Mouse (Mus musculus) embryonic fibroblast, embryonic 13.5 days (primary cell): Measurements from ENCODE around the gene Lyg2. TPM values are rescaled to one million over a fixed set of nuclear protein-coding genes. Genes with fewer than 3 reads are reported as not detected.

ENCODE experiments used
- H3K27ac ChIP-seq: 2 replicates; pipeline ENCODE4 v1.5.1; 2012; ENCODE audit warnings: low read length, control low read depth, inconsistent platforms; ENCODE audit not compliant: insufficient read depth
- H3K4me1 ChIP-seq: 2 replicates; pipeline ENCODE4 v1.6.1; 2011; ENCODE audit warnings: low read length; ENCODE audit not compliant: control insufficient read depth, insufficient read depth
- H3K4me3 ChIP-seq: 2 replicates; pipeline ENCODE4 v1.5.1; 2011; ENCODE audit warnings: mild to moderate bottlenecking, control low read depth, low read length; ENCODE audit not compliant: insufficient read depth
- CTCF ChIP-seq: IDR thresholded peaks from 2 replicates; pipeline ENCODE4 v1.5.1; 2011; ENCODE audit warnings: mild to moderate bottlenecking, control low read depth, low read length, moderate library complexity, borderline replicate concordance; ENCODE audit not compliant: insufficient read depth
- POLR2A ChIP-seq: IDR thresholded peaks from 2 replicates; pipeline ENCODE4 v1.6.1; 2011; ENCODE audit warnings: low read depth, mild to moderate bottlenecking, control low read depth, low read length, moderate library complexity
- polyA plus RNA-seq: library from polyadenylated mRNA; stranded (reverse); fragments of >200 nt; gene quantifications from 2 replicates; pipeline ENCODE4 v1.2.4, GENCODE M21; 2011; ENCODE audit warnings: low read depth; ENCODE audit not compliant: missing spikeins, insufficient read length

Lyg2 gene
- not detected in 2 replicates for polyA plus RNA-seq

GRCm38 (mm10) chr1:37916393-37916792, at the start of gene Lyg2:
TSS of gene Lyg2 (minus strand) at chr1:37916493.
- TF ChIP-seq POLR2A = no peak
- TF ChIP-seq CTCF = no peak
- peaks cover 7% of the 10 kb centered on the region for H3K4me1 ChIP-seq
- no peak within 1 kb of the TSS for H3K4me3 ChIP-seq
- H3K27ac ChIP-seq = no peak within 1 kb of the TSS

GRCm38 (mm10) chr1:37965571-37965970, 49.3 kb upstream of the Lyg2 start:
- Histone ChIP-seq H3K4me1 (no peaks in the 10 kb centered on the region), H3K4me3 (no peak overlapping the region), H3K27ac (no peak overlapping the region)
- TF ChIP-seq POLR2A = no peak
- no peak for TF ChIP-seq CTCF

GRCm38 (mm10) chr1:37959486-37959885, 43.2 kb upstream of the Lyg2 start:
- Histone ChIP-seq H3K4me1 (no peaks in the 10 kb centered on the region), H3K4me3 (no peak overlapping the region), H3K27ac (no peak overlapping the region)
- TF ChIP-seq POLR2A (no peak), CTCF (no peak)

- no peak for TF ChIP-seq CTCF
- TF ChIP-seq POLR2A = no peak
- Histone ChIP-seq H3K4me3 (no peak overlapping the region), H3K4me1 (no peaks in the 10 kb centered on the region), H3K27ac (no peak overlapping the region)
These were observed 42.2 kb upstream of the Lyg2 start for GRCm38 (mm10) chr1:37958516-37958915.

GRCm38 (mm10) chr1:37957659-37958058, 41.4 kb upstream of the Lyg2 start, which contains the start of gene Lyg1:
TSS of gene Lyg1 (minus strand) at chr1:37957759.
- Histone ChIP-seq H3K4me3 (no peak within 1 kb of the TSS), H3K4me1 (no peaks in the 10 kb centered on the region), H3K27ac (no peak within 1 kb of the TSS)
- TF ChIP-seq CTCF = no peak
- no peak for TF ChIP-seq POLR2A

- Histone ChIP-seq H3K4me1 (no peaks in the 10 kb centered on the region), H3K27ac (no peak overlapping the region), H3K4me3 (no peak overlapping the region)
- TF ChIP-seq CTCF (no peak), POLR2A (no peak)
These were observed 40.6 kb upstream of the Lyg2 start for GRCm38 (mm10) chr1:37956690-37957431.

- Histone ChIP-seq H3K4me1 (no peaks in the 10 kb centered on the region), H3K4me3 (no peak overlapping the region), H3K27ac (no peak overlapping the region)
- TF ChIP-seq POLR2A (no peak), CTCF (no peak)
These were observed 39.0 kb upstream of the Lyg2 start for GRCm38 (mm10) chr1:37955251-37955650.

- TF ChIP-seq POLR2A (no peak), CTCF (no peak)
- Histone ChIP-seq H3K4me3 (no peak overlapping the region), H3K27ac (no peak overlapping the region), H3K4me1 (no peaks in the 10 kb centered on the region)
These were observed 38.5 kb upstream of the Lyg2 start for GRCm38 (mm10) chr1:37954786-37955185.

GRCm38 (mm10) chr1:37948906-37949305, 32.6 kb upstream of the Lyg2 start:
- no peak for TF ChIP-seq POLR2A
- no peak for TF ChIP-seq CTCF

GRCm38 (mm10) chr1:37931806-37932205, 15.5 kb upstream of the Lyg2 start:
- Histone ChIP-seq H3K4me3 (no peak overlapping the region), H3K27ac (no peak overlapping the region)

More at GRCm38 (mm10) chr1:37948906-37949305, 32.6 kb upstream of the Lyg2 start:
- no peak overlapping the region for H3K27ac ChIP-seq
- no peak overlapping the region for H3K4me3 ChIP-seq
- H3K4me1 ChIP-seq = no peaks in the 10 kb centered on the region

GRCm38 (mm10) chr1:37925971-37926370, 9.7 kb upstream of the Lyg2 start:
- Histone ChIP-seq H3K4me1 (no peaks in the 10 kb centered on the region), H3K4me3 (no peak overlapping the region), H3K27ac (no peak overlapping the region)
- TF ChIP-seq POLR2A (no peak), CTCF (no peak)

More at GRCm38 (mm10) chr1:37931806-37932205, 15.5 kb upstream of the Lyg2 start:
- no peak for TF ChIP-seq POLR2A
- TF ChIP-seq CTCF = no peak
- H3K4me1 ChIP-seq = no peaks in the 10 kb centered on the region
